Mouse (Mus musculus) forebrain, embryonic 13.5 days (tissue): ENCODE results near the gene Trf. TPM values are rescaled to one million over a fixed set of nuclear protein-coding genes. Genes with fewer than 3 reads are reported as not detected.
"Not testable (repeated sequence)": the region's sequence is repeated elsewhere in the genome, so short reads cannot be mapped to it uniquely, and the experiment has no call there.

Experiments
- ATAC-seq: fragments of 200-750 bp; cut with Nextera tagmentation; 2 replicates; pipeline ENCODE4 v1.8.0; 2017
- H3K27ac ChIP-seq: fragments of 300-500 bp; sonication (generic); 2 replicates; pipeline ENCODE4 v1.5.1; 2015; ENCODE audit warnings: inconsistent platforms, mild to moderate bottlenecking, moderate library complexity
- H3K27me3 ChIP-seq: fragments of 300-500 bp; sonication (generic); 2 replicates; pipeline ENCODE4 v1.6.1; 2015; ENCODE audit warnings: mild to moderate bottlenecking, inconsistent platforms
- H3K36me3 ChIP-seq: fragments of 300-500 bp; sonication (generic); 2 replicates; pipeline ENCODE4 v1.6.1; 2015; ENCODE audit warnings: mild to moderate bottlenecking, inconsistent platforms; ENCODE audit not compliant: poor library complexity, severe bottlenecking
- H3K4me1 ChIP-seq: fragments of 300-500 bp; sonication (generic); 2 replicates; pipeline ENCODE4 v1.6.1; 2015; ENCODE audit warnings: inconsistent platforms
- H3K4me2 ChIP-seq: fragments of 300-500 bp; sonication (generic); 2 replicates; pipeline ENCODE4 v1.6.1; 2015; ENCODE audit warnings: inconsistent platforms, mild to moderate bottlenecking, moderate library complexity
- H3K4me3 ChIP-seq: fragments of 300-500 bp; sonication (generic); 2 replicates; pipeline ENCODE4 v1.5.1; 2015; ENCODE audit warnings: mild to moderate bottlenecking, inconsistent platforms
- H3K9ac ChIP-seq: fragments of 300-500 bp; sonication (generic); 2 replicates; pipeline ENCODE4 v1.6.1; 2015; ENCODE audit warnings: mild to moderate bottlenecking, inconsistent platforms
- H3K9me3 ChIP-seq: fragments of 300-500 bp; sonication (generic); replicated peaks from 2 replicates; pipeline ENCODE4 v1.6.1; 2016; ENCODE audit warnings: inconsistent platforms
- WGBS: fragments of 180-500 bp; shearing (Covaris S2); methylation state at CpG from one replicate; pipeline ENCODE4 v1.1.7; 2015; 5-methylcytosine and 5-hydroxymethylcytosine counted together
- polyA plus RNA-seq: library from polyadenylated mRNA; unstranded; fragments of >200 nt; fragmentation: Nextera tagmentation; extraction: Ambion mirVana; gene quantifications from 2 replicates; pipeline ENCODE4 v1.2.1, GENCODE M21; 2015

Gene Trf
- polyA plus RNA-seq, 1 experiment from 2014 or later = 15.7 TPM

- Histone ChIP-seq H3K9me3 (no peaks in the 10 kb centered on the region), H3K9ac (peak overlapping the region; percentile 65; the same call in 1 of the 2 replicates), H3K4me3 (no peak overlapping the region), H3K4me1 (peaks cover 18% of the 10 kb centered on the region), H3K4me2 (peak overlapping the region; percentile 63), H3K27me3 (no peaks in the 10 kb centered on the region), H3K36me3 (peaks cover 34% of the 10 kb centered on the region), H3K27ac (peak overlapping the region; percentile 61)
- peak; percentile 17; the same call in 1 of the 2 replicates for ATAC-seq
- WGBS = 69% methylated on average over 3 of the region's 3 CpGs
Observed at GRCm38 (mm10) chr9:103180303-103180702, 49.9 kb downstream of the Trf start.

- no peak overlapping the region for H3K4me2 ChIP-seq
- H3K36me3 ChIP-seq = peaks cover 50% of the 10 kb centered on the region
- no peak overlapping the region for H3K9ac ChIP-seq
- H3K27ac ChIP-seq = no peak overlapping the region
- no peak overlapping the region for H3K4me3 ChIP-seq
- no peaks in the 10 kb centered on the region for H3K27me3 ChIP-seq
- no peak for ATAC-seq
- WGBS = 96% methylated on average over 7 of the region's 7 CpGs
- no peaks in the 10 kb centered on the region for H3K9me3 ChIP-seq
- H3K4me1 ChIP-seq = peaks cover 8% of the 10 kb centered on the region
Observed at GRCm38 (mm10) chr9:103175692-103176091, 54.6 kb downstream of the Trf start.

DNA sequence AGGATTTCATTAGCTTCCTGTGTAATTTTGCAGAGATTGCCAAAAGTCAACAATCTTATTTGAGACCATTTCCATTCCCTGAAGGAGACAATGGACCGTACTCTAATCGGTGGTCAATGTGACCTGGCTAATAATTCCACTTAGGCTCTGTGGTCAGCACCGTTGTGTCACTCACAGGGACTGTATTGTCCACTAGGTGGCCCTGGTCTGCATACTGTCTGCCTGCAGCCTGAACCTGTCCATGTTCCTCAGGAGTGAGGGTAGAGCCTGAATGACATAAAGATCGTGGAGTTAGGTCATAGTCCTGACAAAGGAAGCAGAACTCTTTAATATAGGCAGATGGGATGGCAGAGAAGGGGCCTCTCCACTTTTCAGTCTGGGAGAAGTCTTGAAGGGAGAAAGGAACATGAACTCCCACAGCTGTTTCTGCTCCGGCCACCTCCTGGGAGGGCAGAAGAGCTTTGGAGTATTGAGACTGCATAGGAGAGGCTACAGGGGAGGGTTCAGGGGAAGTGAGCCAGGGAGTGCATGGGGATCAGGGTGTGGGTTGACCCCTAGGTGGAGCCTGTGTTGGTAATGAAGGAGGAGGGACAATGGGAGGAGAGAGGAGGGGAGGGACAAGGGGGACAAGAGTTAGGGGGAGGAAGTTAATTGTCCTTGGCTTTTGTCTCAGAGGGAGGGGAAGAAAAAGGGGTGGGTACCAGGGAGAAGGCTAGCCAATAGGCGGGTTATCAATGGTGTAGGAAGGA, 55.3 kb downstream of the Trf start:
- 63% methylated on average over 6 of the region's 6 CpGs for WGBS
- peaks cover 56% of the 10 kb centered on the region for H3K36me3 ChIP-seq
- H3K27me3 ChIP-seq = no peaks in the 10 kb centered on the region
- no peak overlapping the region for H3K27ac ChIP-seq
- H3K9ac ChIP-seq = no peak overlapping the region
- H3K4me3 ChIP-seq = no peak overlapping the region
- no peaks in the 10 kb centered on the region for H3K9me3 ChIP-seq
- ATAC-seq = no peak
- H3K4me2 ChIP-seq = no peak overlapping the region
- 0 out of 2 replicates have a peak, but pooled peaks cover 1% of the 10 kb centered on the region for H3K4me1 ChIP-seq

DNA sequence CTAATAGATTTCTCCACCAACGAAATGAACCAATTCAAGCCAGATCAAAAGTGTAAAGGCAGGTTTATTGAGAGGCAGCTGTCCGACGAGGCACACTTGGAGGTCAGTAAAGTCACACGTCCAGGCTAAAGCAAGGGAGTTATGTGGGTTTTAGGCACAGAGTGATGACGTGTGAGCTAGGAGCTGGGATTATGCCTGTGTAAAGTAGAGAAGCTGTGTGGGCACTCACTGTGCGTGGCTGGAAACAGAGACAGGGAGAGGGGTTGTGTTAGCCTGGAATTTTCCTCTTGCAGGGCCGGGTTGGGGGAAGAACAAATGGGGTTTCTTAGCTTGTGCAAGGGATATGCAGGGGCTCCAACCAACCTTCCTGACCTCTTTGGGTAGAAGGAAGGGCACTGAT, 61.5 kb downstream of the Trf start:
- Histone ChIP-seq H3K36me3 (peaks cover 87% of the 10 kb centered on the region), H3K9me3 (no peaks in the 10 kb centered on the region), H3K4me3 (no peak overlapping the region), H3K27me3 (no peaks in the 10 kb centered on the region), H3K9ac (no peak overlapping the region), H3K27ac (no peak overlapping the region), H3K4me2 (no peak overlapping the region), H3K4me1 (0 out of 2 replicates have a peak, but pooled peaks cover 5% of the 10 kb centered on the region)
- no peak for ATAC-seq
- WGBS = 84% methylated on average over 7 of the region's 7 CpGs

- Histone ChIP-seq H3K4me2 (no peak overlapping the region), H3K36me3 (peaks cover 90% of the 10 kb centered on the region), H3K9me3 (no peaks in the 10 kb centered on the region), H3K27me3 (no peaks in the 10 kb centered on the region), H3K4me3 (no peak overlapping the region), H3K9ac (no peak overlapping the region), H3K27ac (no peak overlapping the region), H3K4me1 (0 out of 2 replicates have a peak, but pooled peaks cover 5% of the 10 kb centered on the region)
- 79% methylated on average over 6 of the region's 6 CpGs for WGBS
- no peak for ATAC-seq
Observed at GRCm38 (mm10) chr9:103168046-103168445, 62.2 kb downstream of the Trf start.

GRCm38 (mm10) chr9:103163806-103164205, 66.4 kb downstream of the Trf start:
- Histone ChIP-seq H3K27me3 (no peaks in the 10 kb centered on the region), H3K4me1 (0 out of 2 replicates have a peak, but pooled peaks cover 5% of the 10 kb centered on the region), H3K4me2 (no peak overlapping the region), H3K9ac (no peak overlapping the region), H3K27ac (no peak overlapping the region), H3K9me3 (no peaks in the 10 kb centered on the region), H3K36me3 (peaks cover 90% of the 10 kb centered on the region), H3K4me3 (no peak overlapping the region)
- 0 out of 2 replicates have a peak, but pooled peaks have one; percentile 8 for ATAC-seq
- 83% methylated on average over 15 of the region's 15 CpGs for WGBS

DNA sequence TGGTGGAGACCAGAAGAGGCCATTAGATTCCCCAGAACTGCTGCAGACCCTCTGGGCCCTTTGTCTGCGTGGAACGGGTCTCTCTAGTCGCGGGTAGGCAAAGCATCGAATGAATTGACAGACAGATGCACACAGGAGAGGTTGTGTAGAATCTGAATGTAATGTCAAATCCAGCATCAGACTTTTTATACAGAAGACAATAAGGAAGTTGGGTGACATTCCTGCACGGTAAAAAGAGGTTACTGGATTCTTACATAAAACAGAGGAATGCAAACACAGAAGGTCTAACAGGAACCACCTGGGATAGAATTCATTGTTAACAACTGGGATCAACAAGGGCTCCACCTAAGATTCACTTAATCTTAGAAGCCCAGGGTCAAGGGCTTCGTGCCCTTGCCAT, 75.1 kb downstream of the Trf start:
- not testable (repeated sequence) for H3K9me3 ChIP-seq, H3K4me3 ChIP-seq, H3K9ac ChIP-seq, H3K27me3 ChIP-seq, H3K27ac ChIP-seq, H3K4me2 ChIP-seq, ATAC-seq
- Histone ChIP-seq H3K36me3 (peaks cover 28% of the 10 kb centered on the region), H3K4me1 (peaks cover 11% of the 10 kb centered on the region; the same call in 1 of the 2 replicates)
- 85% methylated on average over 7 of the region's 7 CpGs for WGBS

DNA sequence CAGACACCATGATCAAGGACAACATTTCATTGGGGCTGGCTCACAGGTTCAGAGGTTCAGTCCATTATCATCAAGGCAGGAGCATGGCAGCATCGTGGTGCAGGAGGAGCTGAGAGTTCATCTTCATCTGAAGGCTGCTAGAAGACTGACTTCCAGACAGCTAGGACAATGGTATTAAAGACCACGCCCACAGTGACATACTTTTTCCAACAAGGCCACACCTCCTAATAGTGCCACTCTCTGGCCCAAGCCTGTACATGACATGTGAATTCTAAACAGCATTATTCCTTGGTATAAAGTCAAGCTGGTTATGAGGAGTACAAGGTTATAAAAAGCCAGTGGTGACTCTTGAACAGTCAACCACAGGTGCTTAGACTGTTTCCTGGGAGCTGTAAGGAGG, 75.7 kb downstream of the Trf start:
- WGBS = 92% methylated on average over 2 of the region's 2 CpGs
- Histone ChIP-seq H3K27me3 (no peaks in the 10 kb centered on the region), H3K4me3 (no peak overlapping the region), H3K4me1 (peaks cover 11% of the 10 kb centered on the region; the same call in 1 of the 2 replicates), H3K9me3 (no peaks in the 10 kb centered on the region), H3K9ac (no peak overlapping the region), H3K36me3 (peaks cover 28% of the 10 kb centered on the region), H3K27ac (no peak overlapping the region), H3K4me2 (no peak overlapping the region)
- no peak for ATAC-seq

Other genes starting within 250 kb of the Trf start
- gene Slco2a1, start 241.7 kb downstream of the Trf start, polyA plus RNA-seq = 0.31 and 0.54 TPM in 2 replicates
- 38.5 TPM in 2 replicates for gene Rab6b, start 118.7 kb downstream of the Trf start, polyA plus RNA-seq
- gene Srprb, start 28.3 kb downstream of the Trf start, polyA plus RNA-seq = 47.5 and 55.1 TPM in 2 replicates
- gene Gm20425, start 137 bp downstream of the Trf start, polyA plus RNA-seq = 3.3 TPM in 1 of 2 replicates, not detected in the other
- 1.2 and 1.8 TPM in 2 replicates for gene 1300017J02Rik, start 74.6 kb upstream of the Trf start, polyA plus RNA-seq
- 59.9 and 66.3 TPM in 2 replicates for gene Topbp1, start 74.8 kb upstream of the Trf start, polyA plus RNA-seq
- gene Cdv3, start 135.4 kb upstream of the Trf start, polyA plus RNA-seq = 93.9 and 125 TPM in 2 replicates
- gene Bfsp2, start 250.0 kb upstream of the Trf start, polyA plus RNA-seq = 1.8 and 2.5 TPM in 2 replicates